Mouse (Mus musculus) heart, embryonic 16.5 days (tissue): ENCODE results near the gene Smim27. TPM values are rescaled to one million over a fixed set of nuclear protein-coding genes. Genes with fewer than 3 reads are reported as not detected.

Source experiments
- ATAC-seq: fragments of 200-750 bp; cut with Nextera tagmentation; replicated peaks from 2 replicates; pipeline ENCODE4 v1.8.0; 2017; ENCODE audit warnings: moderate number of reproducible peaks; ENCODE audit not compliant: insufficient read depth, low FRiP score; ENCODE audit errors: extremely low read depth
- H3K27ac ChIP-seq: fragments of 300-500 bp; sonication (generic); 2 replicates; pipeline ENCODE4 v1.5.1; 2014; ENCODE audit warnings: mild to moderate bottlenecking, low read length, control low read depth, moderate library complexity
- H3K27me3 ChIP-seq: fragments of 300-500 bp; sonication (generic); 2 replicates; pipeline ENCODE4 v1.6.1; 2014; ENCODE audit warnings: low read length, mixed read lengths; ENCODE audit not compliant: control insufficient read depth, insufficient read depth
- H3K36me3 ChIP-seq: fragments of 300-500 bp; sonication (generic); 2 replicates; pipeline ENCODE4 v1.6.1; 2014; ENCODE audit not compliant: control insufficient read depth, insufficient read depth
- H3K4me1 ChIP-seq: fragments of 300-500 bp; sonication (generic); 2 replicates; pipeline ENCODE4 v1.6.1; 2014; ENCODE audit warnings: low read length, mixed read lengths; ENCODE audit not compliant: control insufficient read depth, insufficient read depth
- H3K4me2 ChIP-seq: fragments of 300-500 bp; sonication (generic); 2 replicates; pipeline ENCODE4 v1.6.1; 2014; ENCODE audit warnings: low read depth, mild to moderate bottlenecking, control low read depth, low read length
- H3K4me3 ChIP-seq: fragments of 300-500 bp; sonication (generic); 2 replicates; pipeline ENCODE4 v1.5.1; 2014; ENCODE audit warnings: mild to moderate bottlenecking, control low read depth, low read length
- H3K9ac ChIP-seq: fragments of 300-500 bp; sonication (generic); 2 replicates; pipeline ENCODE4 v1.6.1; 2014; ENCODE audit warnings: low read length, control low read depth
- H3K9me3 ChIP-seq: fragments of 300-500 bp; sonication (generic); replicated peaks from 2 replicates; pipeline ENCODE4 v1.6.1; 2016; ENCODE audit warnings: low read length; ENCODE audit not compliant: control insufficient read depth
- WGBS: fragments of 180-500 bp; shearing (Covaris S2); extraction: QIAGEN DNeasy Blood & Tissue Kit; methylation state at CpG from one replicate; pipeline ENCODE4 v1.1.7; 2014; 5-methylcytosine and 5-hydroxymethylcytosine counted together
- polyA plus RNA-seq: library from polyadenylated mRNA; unstranded; fragments of >200 nt; fragmentation: Nextera tagmentation; extraction: Ambion mirVana; gene quantifications from 2 replicates; pipeline ENCODE4 v1.2.1, GENCODE M21; 2015

Smim27 gene
- polyA plus RNA-seq, result 28.7 and 31.7 TPM in 2 replicates

DNA sequence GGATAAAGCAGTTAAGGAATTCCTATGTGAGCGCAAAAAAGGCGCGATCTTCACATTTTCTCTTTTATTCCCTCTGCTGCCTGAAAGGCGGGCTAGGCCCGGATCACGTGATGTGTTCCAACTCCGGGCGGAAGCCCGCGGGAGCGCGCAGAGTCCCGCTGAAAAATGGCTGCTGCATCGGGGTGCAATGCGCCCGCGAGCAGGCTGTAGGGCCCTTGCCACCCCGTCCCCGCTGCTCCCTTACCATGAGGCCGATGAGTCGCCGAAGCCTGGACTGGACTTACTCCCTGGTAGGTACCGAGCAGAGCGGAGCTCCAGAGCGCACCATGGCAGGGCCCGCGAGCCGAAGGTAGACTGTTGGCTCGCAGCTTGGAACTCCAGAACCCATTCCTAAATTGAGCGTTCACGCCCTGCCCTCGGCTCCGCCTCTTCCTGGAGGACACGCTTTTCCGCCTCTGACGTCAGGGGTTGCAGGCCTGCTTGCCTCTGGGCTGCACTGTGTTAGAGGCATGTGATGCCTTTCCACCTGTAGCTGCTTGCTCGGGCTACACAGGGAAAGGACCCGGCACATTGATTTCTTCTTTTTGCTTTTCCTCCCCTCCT, at the start of gene Smim27, which contains the start of gene Topors:
Gene Smim27, plus strand, starts transcription at position 150 of the 603 bp plus-strand sequence.
Gene Topors, minus strand, starts transcription at position 421 of the 603 bp plus-strand sequence.
- peaks cover 6% of the 10 kb centered on the region; the same call in 1 of the 2 replicates for H3K36me3 ChIP-seq
- peak within 1 kb of the TSS; percentile 90 for H3K9ac ChIP-seq
- H3K4me1 ChIP-seq, result peaks cover 27% of the 10 kb centered on the region
- ATAC-seq, result peak; percentile 94
- no peaks in the 10 kb centered on the region for H3K9me3 ChIP-seq
- H3K4me3 ChIP-seq, result peak within 1 kb of the TSS; percentile 81
- under 1% methylated on average over 38 of the region's 38 CpGs for WGBS
- H3K27ac ChIP-seq, result peak within 1 kb of the TSS; percentile 99
- H3K4me2 ChIP-seq, result peak within 1 kb of the TSS; percentile 81
- no peaks in the 10 kb centered on the region for H3K27me3 ChIP-seq

DNA sequence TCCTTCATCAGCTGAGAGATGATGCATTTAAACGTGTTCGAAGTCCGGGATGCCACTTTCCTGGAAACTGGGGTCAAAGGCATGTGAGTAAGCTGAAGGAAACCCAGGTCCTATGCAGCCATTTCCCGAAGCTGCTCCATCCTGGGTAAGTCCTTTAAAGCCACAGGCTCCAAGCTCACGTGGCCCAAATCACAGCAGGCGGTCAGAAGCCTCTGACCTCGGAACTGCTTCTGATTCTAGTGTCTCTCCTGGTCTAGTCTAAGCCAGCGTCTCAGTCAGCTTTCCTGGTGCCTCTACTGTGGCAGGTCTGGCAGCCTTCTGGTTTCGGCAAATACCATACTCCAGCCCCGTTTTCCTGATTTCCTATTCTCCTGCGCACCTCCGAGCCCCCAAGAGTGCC, 48.9 kb upstream of the Smim27 start:
- H3K9ac ChIP-seq, result no peak overlapping the region
- H3K4me3 ChIP-seq, result 0 out of 2 replicates have a peak overlapping the region, but pooled peaks have one; percentile 8
- no peak for ATAC-seq
- no peak overlapping the region for H3K27ac ChIP-seq
- H3K4me1 ChIP-seq, result no peaks in the 10 kb centered on the region
- H3K36me3 ChIP-seq, result peaks cover 8% of the 10 kb centered on the region
- peak overlapping the region; percentile 31; the same call in 1 of the 2 replicates for H3K4me2 ChIP-seq
- H3K9me3 ChIP-seq, result no peaks in the 10 kb centered on the region
- H3K27me3 ChIP-seq, result no peaks in the 10 kb centered on the region
- WGBS, result 25% methylated on average over 12 of the region's 12 CpGs

DNA sequence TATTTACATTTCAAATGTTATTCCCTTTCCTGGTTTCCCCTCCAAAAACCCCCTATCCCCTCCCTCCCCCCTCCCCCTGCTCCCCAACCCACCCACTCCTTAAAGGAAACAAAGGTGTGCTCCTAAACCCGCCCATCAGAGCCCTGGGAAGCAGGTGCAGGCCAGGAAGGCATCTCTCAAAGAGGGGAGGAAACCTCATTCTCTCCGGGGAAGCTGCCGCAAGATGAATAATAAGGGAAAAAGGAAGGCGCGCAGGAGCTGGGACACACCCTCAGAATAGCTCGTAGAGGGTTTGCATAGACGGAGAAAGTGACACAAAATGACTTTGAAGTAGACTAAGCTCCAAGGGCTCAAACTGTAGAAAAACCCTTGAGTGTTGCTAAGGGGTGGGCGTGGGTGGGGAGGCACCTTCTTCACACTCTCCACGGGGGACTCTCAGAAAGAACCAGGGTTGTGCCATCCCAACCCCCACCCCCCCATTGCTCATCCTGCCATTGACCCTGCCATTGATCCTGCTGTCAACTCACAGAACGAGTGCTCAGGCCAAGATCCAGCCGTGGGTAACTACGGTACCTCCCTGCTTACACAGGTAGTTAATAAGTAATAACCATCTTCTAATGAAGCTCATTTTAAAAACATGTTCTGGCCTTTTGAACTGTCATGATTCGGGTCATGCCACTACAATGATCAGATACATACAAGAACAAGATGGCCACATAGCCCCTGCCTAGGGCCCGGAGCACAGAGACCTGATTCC, 48.2 kb upstream of the Smim27 start:
- WGBS, result 29% methylated on average over 14 of the region's 14 CpGs
- H3K36me3 ChIP-seq, result peaks cover 8% of the 10 kb centered on the region
- no peak overlapping the region for H3K27ac ChIP-seq
- H3K4me3 ChIP-seq, result no peak overlapping the region
- no peaks in the 10 kb centered on the region for H3K27me3 ChIP-seq
- ATAC-seq, result no peak
- H3K9ac ChIP-seq, result no peak overlapping the region
- no peaks in the 10 kb centered on the region for H3K9me3 ChIP-seq
- no peaks in the 10 kb centered on the region for H3K4me1 ChIP-seq
- no peak overlapping the region for H3K4me2 ChIP-seq

- Histone ChIP-seq H3K27ac (no peak overlapping the region), H3K9me3 (no peaks in the 10 kb centered on the region), H3K9ac (no peak overlapping the region), H3K27me3 (no peaks in the 10 kb centered on the region), H3K4me2 (no peak overlapping the region), H3K4me3 (no peak overlapping the region), H3K36me3 (peaks cover 5% of the 10 kb centered on the region; the same call in 1 of the 2 replicates), H3K4me1 (no peaks in the 10 kb centered on the region)
- WGBS, result 47% methylated on average over 21 of the region's 21 CpGs
- no peak for ATAC-seq
These were observed 47.3 kb upstream of the Smim27 start for GRCm38 (mm10) chr4:40221876-40222585.

DNA sequence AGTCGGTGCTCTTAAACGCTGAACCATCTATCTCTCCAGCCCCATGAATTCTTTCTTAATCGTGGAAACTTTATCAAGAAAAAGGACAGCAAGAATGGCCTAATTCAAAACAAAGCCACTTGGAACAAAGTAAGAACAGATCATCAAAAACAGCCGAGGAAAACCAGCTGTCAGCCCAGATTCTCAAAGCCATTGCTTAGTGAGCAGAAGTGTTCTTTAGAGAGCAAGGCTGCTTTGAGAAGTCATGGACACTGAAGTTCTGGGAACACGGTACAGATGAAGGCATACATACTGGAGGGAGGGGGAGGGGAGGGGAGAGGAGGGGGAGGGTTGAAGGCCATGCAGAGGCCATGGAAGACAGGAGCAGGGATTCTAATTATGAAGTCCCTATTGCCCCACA, 43.3 kb upstream of the Smim27 start:
- H3K9me3 ChIP-seq, result no peaks in the 10 kb centered on the region
- H3K4me1 ChIP-seq, result no peaks in the 10 kb centered on the region
- H3K27ac ChIP-seq, result no peak overlapping the region
- H3K36me3 ChIP-seq, result 0 out of 2 replicates have a peak, but pooled peaks cover 2% of the 10 kb centered on the region
- ATAC-seq, result no peak
- no peaks in the 10 kb centered on the region for H3K27me3 ChIP-seq
- H3K4me3 ChIP-seq, result no peak overlapping the region
- 54% methylated on average over 5 of the region's 5 CpGs for WGBS
- no peak overlapping the region for H3K4me2 ChIP-seq
- no peak overlapping the region for H3K9ac ChIP-seq

DNA sequence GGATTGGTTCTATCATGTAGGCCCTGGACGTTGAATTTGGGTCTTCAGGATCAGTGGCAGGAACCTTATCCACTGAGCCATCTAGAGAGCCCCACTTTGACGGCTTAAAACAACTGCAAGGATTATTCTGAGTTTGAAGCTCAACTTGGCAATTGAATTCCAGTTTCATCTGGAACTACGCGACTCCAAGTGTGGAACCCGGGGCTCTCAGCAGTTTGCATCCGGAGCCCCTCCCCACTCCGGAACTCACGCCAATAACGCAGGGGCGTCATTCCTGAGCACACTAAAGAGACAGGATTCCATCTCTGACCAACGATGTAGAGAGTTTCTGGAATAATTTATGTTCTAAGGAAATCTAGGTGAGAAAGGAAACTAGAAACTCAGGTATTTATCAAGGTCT, 42.2 kb upstream of the Smim27 start:
- no peak overlapping the region for H3K4me3 ChIP-seq
- no peak overlapping the region for H3K27ac ChIP-seq

GRCm38 (mm10) chr4:40227886-40228285, 41.5 kb upstream of the Smim27 start:
- Histone ChIP-seq H3K9me3 (no peaks in the 10 kb centered on the region), H3K4me2 (no peak overlapping the region), H3K4me1 (no peaks in the 10 kb centered on the region), H3K4me3 (no peak overlapping the region), H3K9ac (no peak overlapping the region), H3K27me3 (no peaks in the 10 kb centered on the region), H3K36me3 (peaks cover 5% of the 10 kb centered on the region; the same call in 1 of the 2 replicates), H3K27ac (no peak overlapping the region)
- ATAC-seq, result no peak
- WGBS, result 86% methylated on average over 7 of the region's 7 CpGs

More for the DNA sequence above, 42.2 kb upstream of the Smim27 start:
- Histone ChIP-seq H3K4me1 (no peaks in the 10 kb centered on the region), H3K27me3 (no peaks in the 10 kb centered on the region), H3K4me2 (no peak overlapping the region), H3K36me3 (peaks cover 3% of the 10 kb centered on the region; the same call in 1 of the 2 replicates), H3K9ac (no peak overlapping the region), H3K9me3 (no peaks in the 10 kb centered on the region)
- 83% methylated on average over 11 of the region's 11 CpGs for WGBS
- ATAC-seq, result no peak

DNA sequence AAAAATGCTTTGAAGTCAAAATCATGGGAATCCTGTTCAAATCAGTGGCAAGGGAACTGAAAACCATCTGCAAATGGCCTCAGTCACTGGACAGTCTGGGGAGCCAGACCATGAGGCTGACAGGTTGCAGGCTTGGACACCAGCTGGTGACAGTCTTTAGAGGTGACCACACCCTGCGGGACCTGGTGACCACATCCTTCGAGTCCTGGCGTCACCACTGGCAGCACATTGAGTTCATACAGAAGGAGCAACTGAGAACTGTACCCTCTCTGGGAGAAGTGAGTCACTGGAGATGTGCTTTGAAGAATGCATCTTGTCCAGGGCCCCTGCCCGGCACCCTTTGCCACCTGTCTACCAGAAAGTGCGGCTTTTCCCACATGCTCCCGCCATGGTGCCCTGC, 39.7 kb upstream of the Smim27 start:
- Histone ChIP-seq H3K9me3 (no peaks in the 10 kb centered on the region), H3K4me2 (no peak overlapping the region), H3K9ac (no peak overlapping the region), H3K36me3 (peaks cover 5% of the 10 kb centered on the region; the same call in 1 of the 2 replicates), H3K4me1 (no peaks in the 10 kb centered on the region), H3K4me3 (no peak overlapping the region), H3K27ac (no peak overlapping the region), H3K27me3 (no peaks in the 10 kb centered on the region)
- no peak for ATAC-seq
- whole genome bisulfite sequencing, result 83% methylated on average over 6 of the region's 6 CpGs
